Mouse (Mus musculus): ENCODE results near the gene Cmklr1.

DNA sequence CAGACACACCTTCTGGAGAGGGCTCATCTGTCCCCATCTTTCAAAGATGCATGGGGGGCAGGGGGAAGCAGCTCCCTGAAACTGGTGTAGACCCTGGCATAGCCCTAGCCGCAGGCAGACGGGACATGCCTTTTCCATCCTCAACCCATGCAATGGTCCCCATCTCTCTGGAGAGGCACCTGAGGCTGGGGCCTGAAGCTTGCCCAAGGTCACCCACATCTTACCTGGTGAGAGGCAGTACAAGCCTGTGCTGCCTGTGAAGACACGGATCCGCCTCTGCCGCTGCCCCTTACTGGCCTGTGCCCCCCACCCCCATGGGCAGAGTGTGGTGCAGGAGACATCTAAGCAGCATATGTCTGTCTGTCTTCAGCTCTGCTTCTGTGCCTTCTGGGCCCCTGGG lies 23.2 kb downstream of the Cmklr1 start:
- TF ChIP-seq CTCF (IDR thresholded peaks at IDR 0.05; ENCODE audit: extremely low read depth, insufficient read depth, low read length) (no peak), POLR2A (IDR thresholded peaks at IDR 0.05; ENCODE audit: extremely low read depth, insufficient read depth, low read length) (no peak)

All from cortical plate, adult 2 months (tissue).